Mouse (Mus musculus): ENCODE measurements at regions not wholly inside any gene's neighbourhood (a gene's known extent, or its start where the extent isn't known, plus 50 kb on each side); places are given as distances from the start of the nearest gene placed in this dataset.

- Histone ChIP-seq H3K4me3 (ENCODE audit: insufficient read depth, low read depth, low read length) (no peak overlapping the region), H3K27ac (ENCODE audit: insufficient read depth, low read depth, low read length) (no peak overlapping the region), H3K4me1 (ENCODE audit: control insufficient read depth, insufficient read depth, low read length) (peaks cover 3% of the 10 kb centered on the region; the same call in 1 of the 2 replicates)
- TF ChIP-seq CTCF (IDR thresholded peaks at IDR 0.05; ENCODE audit: insufficient read depth, low read depth, low read length) (no peak), POLR2A (IDR thresholded peaks at IDR 0.05; ENCODE audit: insufficient read depth, low read depth, low read length) (no peak)
- 74% methylated on average over 18 of the region's 18 CpGs for WGBS
Observed at GRCm38 (mm10) chr8:34364446-34365035, 253.0 kb upstream of the Gm10131 start.

GRCm38 (mm10) chr8:34363679-34364078 lies 252.1 kb upstream of the Gm10131 start:
- WGBS: 92% methylated on average over 13 of the region's 13 CpGs
- Histone ChIP-seq H3K4me1 (ENCODE audit: control insufficient read depth, insufficient read depth, low read length) (peaks cover 3% of the 10 kb centered on the region; the same call in 1 of the 2 replicates), H3K27ac (ENCODE audit: insufficient read depth, low read depth, low read length) (no peak overlapping the region), H3K4me3 (ENCODE audit: insufficient read depth, low read depth, low read length) (no peak overlapping the region)
- TF ChIP-seq POLR2A (IDR thresholded peaks at IDR 0.05; ENCODE audit: insufficient read depth, low read depth, low read length) (no peak), CTCF (IDR thresholded peaks at IDR 0.05; ENCODE audit: insufficient read depth, low read depth, low read length) (no peak)

GRCm38 (mm10) chr8:34363131-34363530 lies 251.6 kb upstream of the Gm10131 start:
- no peak overlapping the region for H3K27ac ChIP-seq (ENCODE audit: insufficient read depth, low read depth, low read length)
- TF ChIP-seq POLR2A (IDR thresholded peaks at IDR 0.05; ENCODE audit: insufficient read depth, low read depth, low read length) (no peak), CTCF (IDR thresholded peaks at IDR 0.05; ENCODE audit: insufficient read depth, low read depth, low read length) (no peak)
- peaks cover 3% of the 10 kb centered on the region; the same call in 1 of the 2 replicates for H3K4me1 ChIP-seq (ENCODE audit: control insufficient read depth, insufficient read depth, low read length)
- 83% methylated on average over 4 of the region's 4 CpGs for WGBS
- H3K4me3 ChIP-seq (ENCODE audit: insufficient read depth, low read depth, low read length): no peak overlapping the region

GRCm38 (mm10) chr8:34361377-34361776 lies 249.8 kb upstream of the Gm10131 start:
- Histone ChIP-seq H3K27ac (ENCODE audit: insufficient read depth, low read depth, low read length) (no peak overlapping the region), H3K4me3 (ENCODE audit: insufficient read depth, low read depth, low read length) (no peak overlapping the region), H3K4me1 (ENCODE audit: control insufficient read depth, insufficient read depth, low read length) (peaks cover 3% of the 10 kb centered on the region; the same call in 1 of the 2 replicates)
- WGBS: 27% methylated on average over 3 of the region's 3 CpGs
- TF ChIP-seq CTCF (IDR thresholded peaks at IDR 0.05; ENCODE audit: insufficient read depth, low read depth, low read length) (no peak), POLR2A (IDR thresholded peaks at IDR 0.05; ENCODE audit: insufficient read depth, low read depth, low read length) (no peak)

GRCm38 (mm10) chr8:34359776-34360175 lies 248.2 kb upstream of the Gm10131 start:
- 60% methylated on average over 2 of the region's 2 CpGs for WGBS
- no peak overlapping the region for H3K4me3 ChIP-seq (ENCODE audit: insufficient read depth, low read depth, low read length)
- TF ChIP-seq CTCF (IDR thresholded peaks at IDR 0.05; ENCODE audit: insufficient read depth, low read depth, low read length): no peak
- TF ChIP-seq POLR2A (IDR thresholded peaks at IDR 0.05; ENCODE audit: insufficient read depth, low read depth, low read length): no peak
- no peak overlapping the region for H3K27ac ChIP-seq (ENCODE audit: insufficient read depth, low read depth, low read length)
- H3K4me1 ChIP-seq (ENCODE audit: control insufficient read depth, insufficient read depth, low read length): peaks cover 6% of the 10 kb centered on the region

- Histone ChIP-seq H3K4me3 (ENCODE audit: insufficient read depth, low read depth, low read length) (no peak overlapping the region), H3K4me1 (ENCODE audit: control insufficient read depth, insufficient read depth, low read length) (peaks cover 3% of the 10 kb centered on the region; the same call in 1 of the 2 replicates), H3K27ac (ENCODE audit: insufficient read depth, low read depth, low read length) (no peak overlapping the region)
- WGBS: 31% methylated on average over 13 of the region's 13 CpGs
- TF ChIP-seq POLR2A (IDR thresholded peaks at IDR 0.05; ENCODE audit: insufficient read depth, low read depth, low read length) (no peak), CTCF (IDR thresholded peaks at IDR 0.05; ENCODE audit: insufficient read depth, low read depth, low read length) (no peak)
Observed at GRCm38 (mm10) chr8:34355059-34355458, 243.5 kb upstream of the Gm10131 start.

- TF ChIP-seq POLR2A (IDR thresholded peaks at IDR 0.05; ENCODE audit: insufficient read depth, low read depth, low read length) (no peak), CTCF (IDR thresholded peaks at IDR 0.05; ENCODE audit: insufficient read depth, low read depth, low read length) (no peak)
- H3K27ac ChIP-seq (ENCODE audit: insufficient read depth, low read depth, low read length): no peak overlapping the region
- H3K4me3 ChIP-seq (ENCODE audit: insufficient read depth, low read depth, low read length): no peak overlapping the region
- H3K4me1 ChIP-seq (ENCODE audit: control insufficient read depth, insufficient read depth, low read length): peaks cover 3% of the 10 kb centered on the region; the same call in 1 of the 2 replicates
- WGBS: 67% methylated on average over 6 of the region's 6 CpGs
Observed at GRCm38 (mm10) chr8:34353140-34353855, 241.8 kb upstream of the Gm10131 start.

GRCm38 (mm10) chr8:34334851-34335250 lies 223.3 kb upstream of the Gm10131 start:
- Histone ChIP-seq H3K4me1 (ENCODE audit: control insufficient read depth, insufficient read depth, low read length) (0 out of 2 replicates have a peak, but pooled peaks cover 2% of the 10 kb centered on the region), H3K4me3 (ENCODE audit: insufficient read depth, low read depth, low read length) (no peak overlapping the region), H3K27ac (ENCODE audit: insufficient read depth, low read depth, low read length) (no peak overlapping the region)
- no peak for TF ChIP-seq CTCF (IDR thresholded peaks at IDR 0.05; ENCODE audit: insufficient read depth, low read depth, low read length)
- no peak for TF ChIP-seq POLR2A (IDR thresholded peaks at IDR 0.05; ENCODE audit: insufficient read depth, low read depth, low read length)
- WGBS: 87% methylated on average over 4 of the region's 4 CpGs

GRCm38 (mm10) chr8:34331673-34332072 lies 220.1 kb upstream of the Gm10131 start:
- no peak for TF ChIP-seq POLR2A (IDR thresholded peaks at IDR 0.05; ENCODE audit: insufficient read depth, low read depth, low read length)
- no peak for TF ChIP-seq CTCF (IDR thresholded peaks at IDR 0.05; ENCODE audit: insufficient read depth, low read depth, low read length)
- H3K4me3 ChIP-seq (ENCODE audit: insufficient read depth, low read depth, low read length): no peak overlapping the region
- H3K4me1 ChIP-seq (ENCODE audit: control insufficient read depth, insufficient read depth, low read length): 0 out of 2 replicates have a peak, but pooled peaks cover 5% of the 10 kb centered on the region
- H3K27ac ChIP-seq (ENCODE audit: insufficient read depth, low read depth, low read length): no peak overlapping the region
- 56% methylated on average over 5 of the region's 5 CpGs for WGBS
